Mouse (Mus musculus) brain, embryonic 18.5 days (tissue): ENCODE data around the gene Lrcol1.

ENCODE experiments used
- DNase-seq: peaks from one replicate; pipeline ENCODE4 v3.0.0-alpha.2; 2012; ENCODE audit warnings: low read depth, low spot score

Lrcol1 gene

GRCm38 (mm10) chr5:110344524-110344923 lies at the start of gene Lrcol1:
Lrcol1 (plus strand) TSS chr5:110344730.
- no peak for DNase-seq

GRCm38 (mm10) chr5:110296637-110297036 lies 47.9 kb upstream of the Lrcol1 start:
- no peak for DNase-seq

GRCm38 (mm10) chr5:110300591-110300990 lies 43.9 kb upstream of the Lrcol1 start:
- DNase-seq = no peak

- DNase-seq = no peak
Measured at GRCm38 (mm10) chr5:110308861-110309260, 35.7 kb upstream of the Lrcol1 start.

GRCm38 (mm10) chr5:110313127-110313526 lies 31.4 kb upstream of the Lrcol1 start:
- no peak for DNase-seq

- DNase-seq = no peak
Measured at GRCm38 (mm10) chr5:110330508-110330907, 14.0 kb upstream of the Lrcol1 start.

- no peak for DNase-seq
Measured at GRCm38 (mm10) chr5:110338792-110339191, 5.7 kb upstream of the Lrcol1 start.

GRCm38 (mm10) chr5:110342648-110343284 lies 1.8 kb upstream of the Lrcol1 start, which contains the start of gene P2rx2:
P2rx2 (minus strand) TSS chr5:110343212.
- no peak for DNase-seq

GRCm38 (mm10) chr5:110345553-110345952 lies 1.0 kb downstream of the Lrcol1 start:
- no peak for DNase-seq

GRCm38 (mm10) chr5:110347006-110347405 lies 2.5 kb downstream of the Lrcol1 start:
- no peak for DNase-seq

GRCm38 (mm10) chr5:110354716-110355115 lies 10.2 kb downstream of the Lrcol1 start:
- DNase-seq = no peak

- DNase-seq = peak; percentile 45
Measured at GRCm38 (mm10) chr5:110357531-110358179, 13.1 kb downstream of the Lrcol1 start.

GRCm38 (mm10) chr5:110361465-110361864 lies 16.9 kb downstream of the Lrcol1 start:
- no peak for DNase-seq

GRCm38 (mm10) chr5:110362813-110363178 lies 18.3 kb downstream of the Lrcol1 start:
- DNase-seq = no peak

- peak; percentile 36 for DNase-seq
Measured at GRCm38 (mm10) chr5:110363179-110363821, 18.8 kb downstream of the Lrcol1 start.

- DNase-seq = no peak
Measured at GRCm38 (mm10) chr5:110363822-110364545, 19.5 kb downstream of the Lrcol1 start.

- DNase-seq = no peak
Measured at GRCm38 (mm10) chr5:110376802-110377433, 32.4 kb downstream of the Lrcol1 start.

GRCm38 (mm10) chr5:110378181-110378583 lies 33.7 kb downstream of the Lrcol1 start:
- DNase-seq = no peak

- DNase-seq = no peak
Measured at GRCm38 (mm10) chr5:110379086-110379485, 34.6 kb downstream of the Lrcol1 start.

GRCm38 (mm10) chr5:110379823-110380222 lies 35.3 kb downstream of the Lrcol1 start:
- DNase-seq = no peak

- no peak for DNase-seq
Measured at GRCm38 (mm10) chr5:110384491-110384890, 40.0 kb downstream of the Lrcol1 start.

GRCm38 (mm10) chr5:110385263-110385662 lies 40.7 kb downstream of the Lrcol1 start:
- DNase-seq = no peak
